Mouse (Mus musculus): ENCODE measurements around the gene Fmnl2. TPM values are rescaled to one million over a fixed set of nuclear protein-coding genes. Genes with fewer than 3 reads are reported as not detected.
A peak's percentile ranks its signal among the peaks of the same experiment; 100 is the strongest.

The Fmnl2 gene
- 1.8 and 2.3 TPM in 2 replicates for polyA plus RNA-seq (2012; rRNA removed)

DNA sequence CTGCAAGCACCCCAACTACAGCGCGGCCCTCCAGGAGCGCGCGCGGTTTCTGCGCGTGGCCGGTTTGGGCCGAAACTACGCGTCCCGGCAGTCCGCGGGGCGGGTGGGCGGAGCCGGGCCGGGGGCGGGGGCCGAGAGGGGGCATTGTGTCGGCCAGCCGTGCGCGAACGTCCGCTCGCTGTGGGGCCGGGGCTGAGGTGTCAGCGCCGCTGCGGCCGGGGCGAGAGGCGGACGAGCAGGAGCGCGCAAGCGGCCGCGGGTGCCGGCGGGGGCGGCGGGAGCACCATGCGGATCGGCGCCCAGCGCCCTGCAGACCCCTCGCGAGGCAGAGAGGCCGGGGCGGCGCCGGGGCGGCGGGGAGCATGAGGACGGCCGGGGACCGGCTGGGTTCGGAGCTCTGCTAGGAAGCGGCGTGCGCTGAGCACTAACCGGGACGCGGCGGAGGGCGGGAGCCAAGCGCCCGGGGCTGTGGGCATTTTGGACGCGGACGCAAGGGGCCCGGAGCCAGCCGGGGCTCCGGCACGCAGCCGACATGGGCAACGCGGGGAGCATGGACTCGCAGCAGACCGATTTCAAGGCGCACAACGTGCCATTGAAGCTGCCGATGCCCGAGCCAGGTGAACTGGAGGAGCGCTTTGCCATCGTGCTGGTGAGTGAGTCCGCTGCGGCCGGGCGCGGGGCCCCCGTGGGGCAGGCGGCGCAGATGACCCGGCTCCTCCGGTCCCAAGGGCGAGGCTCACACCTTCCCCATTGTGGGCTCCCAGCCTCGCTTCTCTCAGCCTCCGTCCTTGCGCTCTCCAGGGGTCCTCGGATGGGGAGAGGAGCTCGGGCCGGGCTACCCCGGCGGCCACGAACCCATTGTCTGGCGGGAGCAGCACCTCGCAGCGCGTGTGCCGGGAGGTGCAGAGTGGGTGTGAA is at the start of gene Fmnl2:
Gene Fmnl2, plus strand, starts transcription at position 250 of the 918 bp plus-strand sequence.
- H3K27me3 ChIP-seq (ENCODE audit: control insufficient read depth, insufficient read depth, low read length): peaks cover 14% of the 10 kb centered on the region
- peak in 1 of 2 experiments; percentile 15 for DNase-seq (ENCODE audit: low read depth in 1 of 2, low spot score in 2 of 2)
- TF ChIP-seq CTCF (IDR thresholded peaks at IDR 0.05; ENCODE audit: extremely low read depth, insufficient read depth, insufficient read length, insufficient replicate concordance) (no peak), POLR2A (IDR thresholded peaks at IDR 0.05; ENCODE audit: low read depth, low read length) (no peak)
- H3K27ac ChIP-seq (ENCODE audit: insufficient read depth, low read length): peak within 1 kb of the TSS; percentile 39
- H3K4me3 ChIP-seq (ENCODE audit: extremely low read depth, insufficient read depth, insufficient read length): peak within 1 kb of the TSS; percentile 62
- H3K4me1 ChIP-seq (ENCODE audit: control insufficient read depth, insufficient read depth, insufficient read length): peaks cover 2% of the 10 kb centered on the region; the same call in 1 of the 2 replicates
- WGBS: under 1% methylated on average over 114 of the region's 114 CpGs
- H3K36me3 ChIP-seq (ENCODE audit: control insufficient read depth, insufficient read depth, low read length): no peaks in the 10 kb centered on the region

DNA sequence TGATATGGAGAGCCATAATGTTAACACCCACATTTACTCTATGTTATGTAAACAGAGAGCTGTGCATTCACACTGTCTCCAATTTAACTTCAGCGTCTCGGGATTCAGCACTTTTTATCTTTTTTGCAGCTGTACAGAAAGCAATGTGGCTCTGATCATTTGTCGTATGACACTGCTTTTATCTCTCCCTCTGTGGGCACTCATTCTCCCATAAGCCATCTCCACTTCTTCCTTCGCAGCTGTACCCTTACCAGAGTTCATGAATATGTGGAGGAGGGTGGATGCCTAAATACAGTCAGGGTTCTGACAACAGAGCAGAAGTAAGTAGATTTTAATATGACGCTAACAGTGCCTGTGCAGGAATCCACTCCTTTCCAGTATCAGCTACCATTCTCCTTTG is 47.7 kb upstream of the Fmnl2 start:
- Histone ChIP-seq H3K36me3 (ENCODE audit: control insufficient read depth, insufficient read depth, low read length) (no peaks in the 10 kb centered on the region), H3K4me1 (ENCODE audit: control insufficient read depth, insufficient read depth, insufficient read length) (no peaks in the 10 kb centered on the region), H3K27me3 (ENCODE audit: control insufficient read depth, insufficient read depth, low read length) (no peaks in the 10 kb centered on the region), H3K4me3 (ENCODE audit: extremely low read depth, insufficient read depth, insufficient read length) (no peak overlapping the region), H3K27ac (ENCODE audit: insufficient read depth, low read length) (no peak overlapping the region)
- no peak for TF ChIP-seq CTCF (IDR thresholded peaks at IDR 0.05; ENCODE audit: extremely low read depth, insufficient read depth, insufficient read length, insufficient replicate concordance)
- no peak for TF ChIP-seq POLR2A (IDR thresholded peaks at IDR 0.05; ENCODE audit: low read depth, low read length)
- no peak for DNase-seq (ENCODE audit: low read depth in 1 of 2, low spot score in 2 of 2)
- WGBS: 68% methylated on average over 5 of the region's 5 CpGs

DNA sequence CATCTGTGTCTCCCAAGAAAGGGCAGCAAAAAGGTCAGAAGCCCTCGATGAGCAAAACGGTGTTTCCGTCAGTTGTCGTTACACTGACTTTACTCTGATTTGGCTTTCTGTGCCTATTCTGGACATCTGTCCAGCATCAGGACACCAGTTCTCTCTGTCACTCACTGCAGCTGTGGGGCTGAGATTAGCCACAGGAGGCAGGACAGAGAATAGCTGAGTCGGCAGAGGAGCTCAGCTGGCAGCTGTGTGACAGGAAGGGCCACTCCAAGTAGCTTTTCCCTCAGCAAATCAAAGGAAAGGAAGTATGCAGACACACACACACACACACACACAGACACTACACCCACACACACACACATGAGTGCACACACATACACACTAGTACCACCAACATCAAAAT is 46.0 kb upstream of the Fmnl2 start:
- H3K27me3 ChIP-seq (ENCODE audit: control insufficient read depth, insufficient read depth, low read length): no peaks in the 10 kb centered on the region
- no peak for TF ChIP-seq POLR2A (IDR thresholded peaks at IDR 0.05; ENCODE audit: low read depth, low read length)
- TF ChIP-seq CTCF (IDR thresholded peaks at IDR 0.05; ENCODE audit: extremely low read depth, insufficient read depth, insufficient read length, insufficient replicate concordance): no peak
- no peak for DNase-seq (ENCODE audit: low read depth in 1 of 2, low spot score in 2 of 2)
- no peak overlapping the region for H3K27ac ChIP-seq (ENCODE audit: insufficient read depth, low read length)
- no peaks in the 10 kb centered on the region for H3K36me3 ChIP-seq (ENCODE audit: control insufficient read depth, insufficient read depth, low read length)
- 67% methylated on average over 5 of the region's 5 CpGs for WGBS
- no peak overlapping the region for H3K4me3 ChIP-seq (ENCODE audit: extremely low read depth, insufficient read depth, insufficient read length)
- no peaks in the 10 kb centered on the region for H3K4me1 ChIP-seq (ENCODE audit: control insufficient read depth, insufficient read depth, insufficient read length)

DNA sequence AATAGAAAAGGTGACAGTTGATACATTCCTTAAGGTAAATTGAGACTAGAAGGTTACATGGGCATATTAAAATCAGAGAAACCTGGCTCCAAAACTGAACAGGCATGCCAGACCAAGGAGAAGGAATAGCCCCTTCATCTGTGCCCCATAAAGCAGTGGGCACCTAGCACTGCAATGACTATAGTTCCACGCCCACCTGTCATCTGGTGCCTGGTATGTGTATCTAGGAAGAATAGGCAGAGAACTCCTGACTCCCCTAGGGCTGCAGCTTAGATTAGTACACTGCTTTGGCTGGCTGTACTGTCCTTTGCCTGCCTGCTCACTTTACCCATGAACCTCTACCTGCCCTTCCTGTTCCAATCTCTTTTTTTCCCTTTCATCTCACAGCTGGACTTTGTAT is 40.3 kb upstream of the Fmnl2 start:
- no peaks in the 10 kb centered on the region for H3K4me1 ChIP-seq (ENCODE audit: control insufficient read depth, insufficient read depth, insufficient read length)
- H3K4me3 ChIP-seq (ENCODE audit: extremely low read depth, insufficient read depth, insufficient read length): no peak overlapping the region
- TF ChIP-seq POLR2A (IDR thresholded peaks at IDR 0.05; ENCODE audit: low read depth, low read length) (no peak), CTCF (IDR thresholded peaks at IDR 0.05; ENCODE audit: extremely low read depth, insufficient read depth, insufficient read length, insufficient replicate concordance) (no peak)
- H3K36me3 ChIP-seq (ENCODE audit: control insufficient read depth, insufficient read depth, low read length): no peaks in the 10 kb centered on the region
- no peak for DNase-seq (ENCODE audit: low read depth in 1 of 2, low spot score in 2 of 2)
- H3K27me3 ChIP-seq (ENCODE audit: control insufficient read depth, insufficient read depth, low read length): no peaks in the 10 kb centered on the region
- no peak overlapping the region for H3K27ac ChIP-seq (ENCODE audit: insufficient read depth, low read length)
- WGBS: 87% methylated on average over 1 of the region's 1 CpGs

DNA sequence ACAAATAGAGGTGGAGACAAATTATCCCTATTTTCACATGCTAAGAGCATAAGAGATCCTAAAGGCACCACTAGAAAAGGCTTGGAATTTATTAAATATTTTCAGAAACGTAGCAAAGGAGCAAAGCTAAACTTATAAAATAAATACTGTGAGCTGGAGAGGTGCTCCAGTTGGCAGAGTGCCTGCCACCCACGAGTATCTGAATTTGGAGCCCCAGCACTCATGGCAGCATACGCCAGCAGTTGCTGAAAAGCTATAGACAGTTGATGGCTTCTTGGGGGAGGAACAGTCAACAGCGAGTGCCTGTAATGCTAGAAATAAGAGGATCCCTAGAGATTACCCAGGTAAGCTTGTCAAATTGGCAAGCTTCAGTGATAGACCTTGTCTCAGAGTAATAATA is 38.7 kb upstream of the Fmnl2 start:
- H3K4me1 ChIP-seq (ENCODE audit: control insufficient read depth, insufficient read depth, insufficient read length): no peaks in the 10 kb centered on the region
- no peak overlapping the region for H3K4me3 ChIP-seq (ENCODE audit: extremely low read depth, insufficient read depth, insufficient read length)
- 88% methylated on average over 4 of the region's 4 CpGs for WGBS
- no peak overlapping the region for H3K27ac ChIP-seq (ENCODE audit: insufficient read depth, low read length)
- H3K27me3 ChIP-seq (ENCODE audit: control insufficient read depth, insufficient read depth, low read length): no peaks in the 10 kb centered on the region
- H3K36me3 ChIP-seq (ENCODE audit: control insufficient read depth, insufficient read depth, low read length): no peaks in the 10 kb centered on the region
- no peak for TF ChIP-seq POLR2A (IDR thresholded peaks at IDR 0.05; ENCODE audit: low read depth, low read length)
- TF ChIP-seq CTCF (IDR thresholded peaks at IDR 0.05; ENCODE audit: extremely low read depth, insufficient read depth, insufficient read length, insufficient replicate concordance): no peak
- DNase-seq (ENCODE audit: low read depth in 1 of 2, low spot score in 2 of 2): no peak

DNA sequence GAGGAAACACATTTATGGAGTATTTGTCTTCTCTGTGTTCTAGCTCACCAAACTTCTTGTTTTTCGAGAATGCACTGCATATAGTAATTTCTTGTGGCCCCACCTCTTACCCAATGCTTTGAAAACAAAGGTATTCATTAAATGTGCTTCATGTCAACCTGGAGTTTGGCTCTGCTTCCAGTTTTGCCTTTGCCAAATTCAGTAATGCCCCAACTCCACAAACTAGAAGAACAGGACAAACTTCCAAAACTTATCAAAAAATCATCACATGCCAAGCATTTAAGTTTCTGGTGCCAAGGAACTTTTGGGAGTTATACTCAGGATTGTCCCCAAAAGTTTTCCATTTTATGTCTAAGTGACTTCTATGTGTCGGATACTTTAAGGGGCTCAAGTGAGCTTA is 35.4 kb upstream of the Fmnl2 start:
- TF ChIP-seq CTCF (IDR thresholded peaks at IDR 0.05; ENCODE audit: extremely low read depth, insufficient read depth, insufficient read length, insufficient replicate concordance) (no peak), POLR2A (IDR thresholded peaks at IDR 0.05; ENCODE audit: low read depth, low read length) (no peak)
- no peaks in the 10 kb centered on the region for H3K27me3 ChIP-seq (ENCODE audit: control insufficient read depth, insufficient read depth, low read length)
- DNase-seq (ENCODE audit: low read depth in 1 of 2, low spot score in 2 of 2): no peak
- H3K27ac ChIP-seq (ENCODE audit: insufficient read depth, low read length): no peak overlapping the region
- WGBS: 51% methylated on average over 2 of the region's 2 CpGs
- no peak overlapping the region for H3K4me3 ChIP-seq (ENCODE audit: extremely low read depth, insufficient read depth, insufficient read length)
- no peaks in the 10 kb centered on the region for H3K36me3 ChIP-seq (ENCODE audit: control insufficient read depth, insufficient read depth, low read length)
- H3K4me1 ChIP-seq (ENCODE audit: control insufficient read depth, insufficient read depth, insufficient read length): no peaks in the 10 kb centered on the region

DNA sequence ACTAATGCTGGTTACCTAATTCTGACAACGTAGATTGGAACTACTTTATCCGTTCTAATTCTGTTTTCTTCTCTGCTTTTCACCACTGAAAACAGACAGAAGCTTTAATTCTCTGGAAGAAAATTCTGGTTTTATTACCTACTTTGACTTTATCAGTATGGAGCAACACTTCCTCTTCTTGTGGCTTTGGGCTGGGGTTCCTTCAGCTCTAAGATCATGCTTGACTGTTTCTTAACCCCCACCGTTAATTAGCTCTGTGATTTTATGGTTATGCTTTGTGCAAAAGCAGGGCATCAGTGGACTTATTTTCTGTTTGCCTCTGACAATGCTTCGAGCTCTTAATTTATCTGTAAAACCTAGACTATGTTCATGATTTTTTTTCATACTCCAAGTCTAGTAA is 29.6 kb upstream of the Fmnl2 start:
- H3K27me3 ChIP-seq (ENCODE audit: control insufficient read depth, insufficient read depth, low read length): no peaks in the 10 kb centered on the region
- WGBS: 18% methylated on average over 4 of the region's 4 CpGs
- no peak overlapping the region for H3K4me3 ChIP-seq (ENCODE audit: extremely low read depth, insufficient read depth, insufficient read length)
- H3K27ac ChIP-seq (ENCODE audit: insufficient read depth, low read length): no peak overlapping the region
- DNase-seq (ENCODE audit: low read depth in 1 of 2, low spot score in 2 of 2): no peak
- peaks cover 3% of the 10 kb centered on the region; the same call in 1 of the 2 replicates for H3K4me1 ChIP-seq (ENCODE audit: control insufficient read depth, insufficient read depth, insufficient read length)
- TF ChIP-seq CTCF (IDR thresholded peaks at IDR 0.05; ENCODE audit: extremely low read depth, insufficient read depth, insufficient read length, insufficient replicate concordance) (no peak), POLR2A (IDR thresholded peaks at IDR 0.05; ENCODE audit: low read depth, low read length) (no peak)
- no peaks in the 10 kb centered on the region for H3K36me3 ChIP-seq (ENCODE audit: control insufficient read depth, insufficient read depth, low read length)
